In genomic region chr10:127707721-127708120, GRCm38 (mm10) we compare ENCODE assay signal across 12 mouse cellular contexts. TPM values are rescaled to one million over a fixed set of nuclear protein-coding genes. Genes with fewer than 3 reads are reported as not detected.
DNase-seq lines count a peak whose midpoint lies in the region; ATAC-seq lines count a peak whose summit lies in the region.
"Had no signal": no experiment of that assay in that cellular context is flagged by ENCODE, and none has a peak within 500 bp of the region (broad histone marks: within the 10 kb centered on the region; RNA-seq: fewer than 3 reads in every experiment).

No protein-coding gene starts in this region.

- 68% methylated on average over 7 of the region's 7 CpGs for WGBS in heart, embryonic 11.5 days (ENCODE audit: insufficient replicate concordance)

- H3K36me3 ChIP-seq in heart, embryonic 11.5 days (ENCODE audit: control insufficient read depth, insufficient read depth, low read length) = no peaks in the 10 kb centered on the region
- H3K36me3 ChIP-seq: G1E; heart, embryonic 15.5 days had no signal

- no peak overlapping the region for H3K4me3 ChIP-seq in heart, embryonic 11.5 days (ENCODE audit: low read depth, low read length)
- H3K4me3 ChIP-seq: heart, embryonic 15.5 days had no signal

- ATAC-seq in heart, embryonic 11.5 days (replicated peaks; ENCODE audit: insufficient number of reproducible peaks, low FRiP score, low TSS enrichment) = no peak

- peak; percentile 46 to 54 for DNase-seq in heart, adult 18-20 months
- DNase-seq in lung, postnatal 10 days = peak; percentile 60
- DNase-seq in lung, postnatal 25 days (ENCODE audit: low spot score) = no peak
- DNase-seq in kidney, adult 9 months = peak; percentile 37
- DNase-seq in testis, postnatal 10 days (ENCODE audit: low spot score) = peak; percentile 87
- no peak for DNase-seq in T-cell, adult 2 months (ENCODE audit: low spot score)
- DNase-seq in layer of hippocampus, postnatal 25 days (ENCODE audit: extremely low spot score in 1 of 2, low spot score in 1 of 2) = no peak
- DNase-seq: cerebellum, adult 11 months; left cerebral cortex, postnatal 4 days had no signal

- no peak overlapping the region for H3K9ac ChIP-seq in heart, embryonic 11.5 days (ENCODE audit: low read depth, low read length)
- H3K9ac ChIP-seq: heart, embryonic 15.5 days had no signal

- no peaks in the 10 kb centered on the region for H3K4me1 ChIP-seq in heart, embryonic 11.5 days (ENCODE audit: control insufficient read depth, insufficient read depth, low read length)

- no peaks in the 10 kb centered on the region for H3K27me3 ChIP-seq in heart, embryonic 11.5 days (ENCODE audit: control insufficient read depth, insufficient read depth, low read length)
- H3K27me3 ChIP-seq: heart, embryonic 15.5 days had no signal

- H3K4me2 ChIP-seq in heart, embryonic 11.5 days = no peak overlapping the region
- H3K4me2 ChIP-seq: heart, embryonic 15.5 days had no signal

- no peaks in the 10 kb centered on the region for H3K9me3 ChIP-seq in heart, embryonic 11.5 days (replicated peaks; ENCODE audit: control insufficient read depth, low read length)
- H3K9me3 ChIP-seq: G1E; heart, embryonic 15.5 days had no signal

- H3K27ac ChIP-seq in heart, embryonic 11.5 days (ENCODE audit: low read depth, low read length) = no peak overlapping the region
- H3K27ac ChIP-seq: heart, embryonic 15.5 days had no signal

RNA-seq across cellular contexts. Expression of gene Myo1a, which starts 2.8 kb away (rescaled TPM):
- under 1 TPM in 1 of 2 experiments, not detected in 1; 0.08 TPM for total RNA-seq in heart, adult 18-20 months (2021)
- 0.14 and 0.49 TPM in 2 replicates for polyA plus RNA-seq in heart, embryonic 11.5 days (2014; fragmentation: Nextera tagmentation; extraction: Ambion mirVana)
- total RNA-seq in layer of hippocampus, postnatal 25 days (2021) = 1 to 10 TPM in 1 of 2 experiments, under 1 TPM in 1; 0.66 to 1.0 TPM

RNA-seq across cellular contexts. Expression of gene Tac2, which starts 16.6 kb away (rescaled TPM):
- not detected for total RNA-seq in heart, adult 18-20 months (2021)
- 3.7 and 6.4 TPM in 2 replicates for polyA plus RNA-seq in heart, embryonic 11.5 days (2014; fragmentation: Nextera tagmentation; extraction: Ambion mirVana)
- total RNA-seq in layer of hippocampus, postnatal 25 days (2021) = 1 to 10 TPM; 4.2 to 5.0 TPM
- total RNA-seq: G1E had no signal
- polyA plus RNA-seq: G1E had no signal

RNA-seq across cellular contexts. Expression of gene Zbtb39, which starts 31.6 kb away (rescaled TPM):
- 1 to 10 TPM; 6.8 to 7.6 TPM for total RNA-seq in heart, adult 18-20 months (2021)
- 3.1 and 4.2 TPM in 2 replicates for polyA plus RNA-seq in heart, embryonic 11.5 days (2014; fragmentation: Nextera tagmentation; extraction: Ambion mirVana)
- 10 to 100 TPM in 1 of 2 experiments, 1 to 10 TPM in 1; 9.9 to 10.1 TPM for total RNA-seq in layer of hippocampus, postnatal 25 days (2021)

RNA-seq across cellular contexts. Expression of gene Nab2, which starts 39.4 kb away (rescaled TPM):
- total RNA-seq in heart, adult 18-20 months (2021) = 1 to 10 TPM; 4.8 to 5.3 TPM
- polyA plus RNA-seq in heart, embryonic 11.5 days (2014; fragmentation: Nextera tagmentation; extraction: Ambion mirVana) = 7.9 and 10.1 TPM in 2 replicates
- 10 to 100 TPM; 43.0 to 46.0 TPM for total RNA-seq in layer of hippocampus, postnatal 25 days (2021)

RNA-seq across cellular contexts. Expression of gene Nemp1, which starts 41.0 kb away (rescaled TPM):
- 1 to 10 TPM; 3.6 to 3.8 TPM for total RNA-seq in heart, adult 18-20 months (2021)
- 6.7 and 8.4 TPM in 2 replicates for polyA plus RNA-seq in heart, embryonic 11.5 days (2014; fragmentation: Nextera tagmentation; extraction: Ambion mirVana)
- total RNA-seq in layer of hippocampus, postnatal 25 days (2021) = 1 to 10 TPM; 5.8 TPM

Comparison
In these comparisons a context has a peak if more than half of its experiments do, and no peak if none do; other contexts are left out.
1. DNase-seq: peak in heart, adult 18-20 months (2 of 2), lung, postnatal 10 days (single experiment), kidney, adult 9 months (single experiment) and testis, postnatal 10 days (single experiment); none in lung, postnatal 25 days (single experiment), T-cell, adult 2 months (single experiment) and layer of hippocampus, postnatal 25 days (0 of 2).
2. RNA of gene Tac2, which starts 16.6 kb away (total RNA-seq): 4.2 to 5.0 TPM in layer of hippocampus, postnatal 25 days; not detected in heart, adult 18-20 months; every median in the first group is over 4 times any median in the second.